Mouse (Mus musculus): ENCODE data around the gene Hspb7. TPM values are rescaled to one million over a fixed set of nuclear protein-coding genes. Genes with fewer than 3 reads are reported as not detected.
A peak's percentile ranks its signal among the peaks of the same experiment; 100 is the strongest.

The Hspb7 gene
- polyA plus RNA-seq, 1 experiment: not detected

- peaks cover 75% of the 10 kb centered on the region for H3K4me1 ChIP-seq (ENCODE audit: control insufficient read depth, insufficient read depth, low read length)
- WGBS: 74% methylated on average over 5 of the region's 5 CpGs
- TF ChIP-seq CTCF (IDR thresholded peaks at IDR 0.05; ENCODE audit: insufficient read depth, low read depth, low read length) (no peak), POLR2A (IDR thresholded peaks at IDR 0.05; ENCODE audit: insufficient read depth, low read depth, low read length) (no peak)
- no peak overlapping the region for H3K27ac ChIP-seq (ENCODE audit: insufficient read depth, low read depth, low read length)
- no peak overlapping the region for H3K4me3 ChIP-seq (ENCODE audit: insufficient read depth, low read depth, low read length)
These were observed 2.7 kb downstream of the Hspb7 start for GRCm38 (mm10) chr4:141423288-141423687.

GRCm38 (mm10) chr4:141423691-141424431 is 3.3 kb downstream of the Hspb7 start:
- H3K4me3 ChIP-seq (ENCODE audit: insufficient read depth, low read depth, low read length): no peak overlapping the region
- 95% methylated on average over 13 of the region's 13 CpGs for WGBS
- peak overlapping the region; percentile 94 for H3K27ac ChIP-seq (ENCODE audit: insufficient read depth, low read depth, low read length)
- peaks cover 75% of the 10 kb centered on the region for H3K4me1 ChIP-seq (ENCODE audit: control insufficient read depth, insufficient read depth, low read length)
- no peak for TF ChIP-seq CTCF (IDR thresholded peaks at IDR 0.05; ENCODE audit: insufficient read depth, low read depth, low read length)
- no peak for TF ChIP-seq POLR2A (IDR thresholded peaks at IDR 0.05; ENCODE audit: insufficient read depth, low read depth, low read length)

- Histone ChIP-seq H3K4me1 (ENCODE audit: control insufficient read depth, insufficient read depth, low read length) (peaks cover 59% of the 10 kb centered on the region), H3K4me3 (ENCODE audit: insufficient read depth, low read depth, low read length) (peak overlapping the region; percentile 47), H3K27ac (ENCODE audit: insufficient read depth, low read depth, low read length) (peak overlapping the region; percentile 97)
- TF ChIP-seq CTCF (IDR thresholded peaks at IDR 0.05; ENCODE audit: insufficient read depth, low read depth, low read length) (no peak), POLR2A (IDR thresholded peaks at IDR 0.05; ENCODE audit: insufficient read depth, low read depth, low read length) (0 out of 2 replicates have a peak, but pooled peaks have one; percentile 25)
- 2% methylated on average over 36 of the region's 36 CpGs for WGBS
These were observed 5.2 kb downstream of the Hspb7 start for GRCm38 (mm10) chr4:141425484-141426479.

- TF ChIP-seq POLR2A (IDR thresholded peaks at IDR 0.05; ENCODE audit: insufficient read depth, low read depth, low read length): no peak
- no peak for TF ChIP-seq CTCF (IDR thresholded peaks at IDR 0.05; ENCODE audit: insufficient read depth, low read depth, low read length)
- Histone ChIP-seq H3K4me3 (ENCODE audit: insufficient read depth, low read depth, low read length) (0 out of 2 replicates have a peak overlapping the region, but pooled peaks have one; percentile 47), H3K27ac (ENCODE audit: insufficient read depth, low read depth, low read length) (peak overlapping the region; percentile 97), H3K4me1 (ENCODE audit: control insufficient read depth, insufficient read depth, low read length) (peaks cover 46% of the 10 kb centered on the region)
- 67% methylated on average over 10 of the region's 10 CpGs for WGBS
These were observed 6.5 kb downstream of the Hspb7 start for GRCm38 (mm10) chr4:141426796-141427745.

GRCm38 (mm10) chr4:141427921-141428320 is 7.3 kb downstream of the Hspb7 start:
- Histone ChIP-seq H3K27ac (ENCODE audit: insufficient read depth, low read depth, low read length) (peak overlapping the region; percentile 97), H3K4me3 (ENCODE audit: insufficient read depth, low read depth, low read length) (no peak overlapping the region), H3K4me1 (ENCODE audit: control insufficient read depth, insufficient read depth, low read length) (peaks cover 39% of the 10 kb centered on the region)
- TF ChIP-seq CTCF (IDR thresholded peaks at IDR 0.05; ENCODE audit: insufficient read depth, low read depth, low read length) (no peak), POLR2A (IDR thresholded peaks at IDR 0.05; ENCODE audit: insufficient read depth, low read depth, low read length) (no peak)
- 42% methylated on average over 13 of the region's 13 CpGs for WGBS

GRCm38 (mm10) chr4:141429381-141429780 is 8.8 kb downstream of the Hspb7 start:
- no peak overlapping the region for H3K27ac ChIP-seq (ENCODE audit: insufficient read depth, low read depth, low read length)
- no peak overlapping the region for H3K4me3 ChIP-seq (ENCODE audit: insufficient read depth, low read depth, low read length)
- peaks cover 25% of the 10 kb centered on the region for H3K4me1 ChIP-seq (ENCODE audit: control insufficient read depth, insufficient read depth, low read length)
- 84% methylated on average over 6 of the region's 6 CpGs for WGBS
- TF ChIP-seq POLR2A (IDR thresholded peaks at IDR 0.05; ENCODE audit: insufficient read depth, low read depth, low read length): no peak
- no peak for TF ChIP-seq CTCF (IDR thresholded peaks at IDR 0.05; ENCODE audit: insufficient read depth, low read depth, low read length)

GRCm38 (mm10) chr4:141429847-141430246 is 9.3 kb downstream of the Hspb7 start:
- 65% methylated on average over 9 of the region's 9 CpGs for WGBS
- no peak overlapping the region for H3K4me3 ChIP-seq (ENCODE audit: insufficient read depth, low read depth, low read length)
- H3K4me1 ChIP-seq (ENCODE audit: control insufficient read depth, insufficient read depth, low read length): peaks cover 20% of the 10 kb centered on the region
- peak; percentile 30; the same call in 1 of the 2 replicates for TF ChIP-seq CTCF (IDR thresholded peaks at IDR 0.05; ENCODE audit: insufficient read depth, low read depth, low read length)
- no peak for TF ChIP-seq POLR2A (IDR thresholded peaks at IDR 0.05; ENCODE audit: insufficient read depth, low read depth, low read length)
- no peak overlapping the region for H3K27ac ChIP-seq (ENCODE audit: insufficient read depth, low read depth, low read length)

GRCm38 (mm10) chr4:141430997-141431396 is 10.4 kb downstream of the Hspb7 start:
- 47% methylated on average over 9 of the region's 9 CpGs for WGBS
- Histone ChIP-seq H3K4me3 (ENCODE audit: insufficient read depth, low read depth, low read length) (no peak overlapping the region), H3K27ac (ENCODE audit: insufficient read depth, low read depth, low read length) (no peak overlapping the region), H3K4me1 (ENCODE audit: control insufficient read depth, insufficient read depth, low read length) (peaks cover 12% of the 10 kb centered on the region)
- TF ChIP-seq POLR2A (IDR thresholded peaks at IDR 0.05; ENCODE audit: insufficient read depth, low read depth, low read length): no peak
- no peak for TF ChIP-seq CTCF (IDR thresholded peaks at IDR 0.05; ENCODE audit: insufficient read depth, low read depth, low read length)

All from olfactory bulb, adult 2 months (tissue).